In genomic region chr19:6525023-6525422, GRCm38 (mm10) we compare ENCODE assay signal across 22 mouse cellular contexts. TPM values are rescaled to one million over a fixed set of nuclear protein-coding genes. Genes with fewer than 3 reads are reported as not detected.
"Had no signal": no experiment of that assay in that cellular context is flagged by ENCODE, and none has a peak within 500 bp of the region (broad histone marks: within the 10 kb centered on the region; RNA-seq: fewer than 3 reads in every experiment).

No protein-coding gene starts in this region.

- H3K27me3 ChIP-seq: midbrain, embryonic 13.5 days; midbrain, embryonic 15.5 days; neural tube, embryonic 13.5 days; stomach, embryonic 15.5 days had no signal

- DNase-seq: liver, postnatal 0 days; lung, adult 2 months; lung, postnatal 14 days; lung, postnatal 36 days; thymus, adult 2 months; thymus, postnatal 25 days; thymus, postnatal 4 days had no signal

- H3K36me3 ChIP-seq: liver, embryonic 15.5 days; lung, embryonic 15.5 days; stomach, embryonic 15.5 days had no signal

- H3K9me3 ChIP-seq: liver, embryonic 15.5 days; lung, embryonic 15.5 days; megakaryocyte, embryonic 14.5 days; midbrain, embryonic 13.5 days; midbrain, embryonic 15.5 days; neural tube, embryonic 13.5 days; stomach, embryonic 15.5 days had no signal

- H3K4me1 ChIP-seq: liver, embryonic 15.5 days; lung, embryonic 15.5 days; stomach, embryonic 15.5 days had no signal

- H3K4me3 ChIP-seq: liver, embryonic 15.5 days; lung, embryonic 15.5 days; megakaryocyte, embryonic 14.5 days; midbrain, embryonic 13.5 days; midbrain, embryonic 15.5 days; neural tube, embryonic 13.5 days; stomach, embryonic 15.5 days had no signal

- H3K27ac ChIP-seq: liver, embryonic 15.5 days; lung, embryonic 15.5 days; macrophage; midbrain, embryonic 13.5 days; midbrain, embryonic 15.5 days; neural tube, embryonic 13.5 days; stomach, embryonic 15.5 days; stomach, postnatal 0 days had no signal

RNA-seq across cellular contexts. Expression of gene Slc22a12, which starts 17.8 kb away (rescaled TPM):
- total RNA-seq: megakaryocyte progenitor cell, adult 5-6 weeks; monocyte, adult 5-6 weeks; neutrophil, adult 5-6 weeks had no signal
- polyA plus RNA-seq: liver, embryonic 15.5 days; liver, postnatal 0 days; macrophage; midbrain, embryonic 11.5 days; midbrain, embryonic 13.5 days; neural tube, embryonic 11.5 days; neural tube, embryonic 13.5 days; stomach, embryonic 15.5 days; stomach, postnatal 0 days; urinary bladder, adult 2 months had no signal
